Mouse (Mus musculus) heart, embryonic 16.5 days (tissue): ENCODE measurements at regions not wholly inside any gene's neighbourhood (a gene's known extent, or its start where the extent isn't known, plus 50 kb on each side); places are given as distances from the start of the nearest gene placed in this dataset.

Experiments
- ATAC-seq: fragments of 200-750 bp; cut with Nextera tagmentation; replicated peaks from 2 replicates; pipeline ENCODE4 v1.8.0; 2017; ENCODE audit warnings: moderate number of reproducible peaks; ENCODE audit not compliant: insufficient read depth, low FRiP score; ENCODE audit errors: extremely low read depth
- H3K27ac ChIP-seq: fragments of 300-500 bp; sonication (generic); 2 replicates; pipeline ENCODE4 v1.5.1; 2014; ENCODE audit warnings: mild to moderate bottlenecking, low read length, control low read depth, moderate library complexity
- H3K27me3 ChIP-seq: fragments of 300-500 bp; sonication (generic); 2 replicates; pipeline ENCODE4 v1.6.1; 2014; ENCODE audit warnings: low read length, mixed read lengths; ENCODE audit not compliant: control insufficient read depth, insufficient read depth
- H3K36me3 ChIP-seq: fragments of 300-500 bp; sonication (generic); 2 replicates; pipeline ENCODE4 v1.6.1; 2014; ENCODE audit not compliant: control insufficient read depth, insufficient read depth
- H3K4me1 ChIP-seq: fragments of 300-500 bp; sonication (generic); 2 replicates; pipeline ENCODE4 v1.6.1; 2014; ENCODE audit warnings: low read length, mixed read lengths; ENCODE audit not compliant: control insufficient read depth, insufficient read depth
- H3K4me2 ChIP-seq: fragments of 300-500 bp; sonication (generic); 2 replicates; pipeline ENCODE4 v1.6.1; 2014; ENCODE audit warnings: low read depth, mild to moderate bottlenecking, control low read depth, low read length
- H3K4me3 ChIP-seq: fragments of 300-500 bp; sonication (generic); 2 replicates; pipeline ENCODE4 v1.5.1; 2014; ENCODE audit warnings: mild to moderate bottlenecking, control low read depth, low read length
- H3K9ac ChIP-seq: fragments of 300-500 bp; sonication (generic); 2 replicates; pipeline ENCODE4 v1.6.1; 2014; ENCODE audit warnings: low read length, control low read depth
- H3K9me3 ChIP-seq: fragments of 300-500 bp; sonication (generic); replicated peaks from 2 replicates; pipeline ENCODE4 v1.6.1; 2016; ENCODE audit warnings: low read length; ENCODE audit not compliant: control insufficient read depth
- WGBS: fragments of 180-500 bp; shearing (Covaris S2); extraction: QIAGEN DNeasy Blood & Tissue Kit; methylation state at CpG from one replicate; pipeline ENCODE4 v1.1.7; 2014; 5-methylcytosine and 5-hydroxymethylcytosine counted together

DNA sequence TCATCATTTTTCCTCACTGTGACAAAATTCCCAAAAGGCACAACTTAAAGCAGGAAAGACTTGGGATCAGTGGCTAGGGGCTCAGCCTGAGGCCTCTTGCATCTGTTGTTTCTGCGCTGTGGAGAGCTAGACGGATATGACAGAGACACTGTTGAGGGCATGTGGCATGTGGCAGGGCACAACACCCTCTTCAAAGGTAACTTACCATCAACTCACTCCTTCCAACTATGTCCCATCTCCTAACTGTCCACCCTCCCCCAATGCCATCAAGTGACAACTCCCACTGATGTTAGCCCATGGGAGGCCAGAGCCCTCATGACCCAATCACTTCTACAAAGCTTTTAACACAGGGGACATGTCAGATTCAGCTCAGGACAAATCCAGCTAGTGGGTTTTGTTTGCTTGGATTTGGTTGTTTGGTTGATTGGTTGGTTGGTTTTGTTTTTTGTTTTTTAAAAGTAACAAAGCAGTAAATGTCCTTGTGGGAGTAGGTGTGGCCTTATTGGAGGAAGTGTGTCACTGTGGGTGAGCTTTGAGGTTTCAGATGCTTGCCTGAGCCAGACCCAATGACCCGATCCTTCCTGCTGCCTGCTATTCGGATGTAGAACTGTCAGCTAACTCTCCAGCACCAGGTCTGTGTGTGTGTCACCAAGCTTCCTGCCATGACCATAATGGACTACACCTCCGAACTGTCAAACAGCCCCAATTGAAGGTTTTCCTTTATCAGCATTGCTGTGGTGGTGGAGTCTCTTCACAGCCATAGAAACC, 53.2 kb upstream of the Lef1 start:
- WGBS = 72% methylated on average over 5 of the region's 5 CpGs
- H3K4me2 ChIP-seq = no peak overlapping the region
- no peak overlapping the region for H3K27ac ChIP-seq
- H3K9ac ChIP-seq = no peak overlapping the region
- no peaks in the 10 kb centered on the region for H3K27me3 ChIP-seq
- H3K9me3 ChIP-seq = no peaks in the 10 kb centered on the region
- no peaks in the 10 kb centered on the region for H3K4me1 ChIP-seq
- no peak overlapping the region for H3K4me3 ChIP-seq
- H3K36me3 ChIP-seq = no peaks in the 10 kb centered on the region
- ATAC-seq = no peak; the same call in 1 of the 2 replicates

DNA sequence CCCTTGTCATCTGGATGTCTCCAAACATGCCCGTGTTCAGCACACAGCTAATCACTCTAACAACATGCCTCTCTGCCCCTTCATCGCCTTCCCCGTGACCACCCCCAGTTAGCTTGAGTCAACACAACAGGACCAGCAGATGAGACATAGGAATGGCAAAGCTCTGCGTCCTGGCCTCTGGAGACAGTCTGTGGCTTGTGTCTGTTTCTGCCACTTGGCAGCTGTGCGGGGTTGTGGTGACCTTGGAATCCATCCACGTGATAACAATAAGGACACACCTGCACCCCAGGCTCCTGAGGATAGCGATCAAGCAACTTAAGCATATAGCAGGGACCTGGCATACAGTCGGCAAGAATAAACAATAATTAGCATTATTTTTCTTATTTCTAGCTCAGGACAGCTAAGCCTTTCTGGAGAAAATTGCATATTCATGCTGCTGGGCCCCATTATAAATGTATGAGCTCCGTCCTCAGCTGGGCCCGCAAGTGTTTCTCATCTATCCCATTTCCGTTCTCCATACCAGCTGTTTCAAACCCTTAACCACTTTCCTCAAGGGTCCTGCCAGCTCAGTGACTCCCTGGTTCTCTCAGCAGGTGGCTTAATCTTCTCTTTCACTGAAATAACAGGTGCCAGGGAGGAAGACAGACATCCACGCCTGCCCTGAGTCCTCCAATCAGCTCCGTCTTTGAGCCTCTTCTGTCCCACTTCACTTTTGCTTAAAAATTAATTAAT, 55.9 kb upstream of the Lef1 start:
- H3K4me3 ChIP-seq = no peak overlapping the region
- 58% methylated on average over 13 of the region's 13 CpGs for WGBS
- H3K27me3 ChIP-seq = no peaks in the 10 kb centered on the region
- H3K27ac ChIP-seq = no peak overlapping the region; the same call in 1 of the 2 replicates
- H3K36me3 ChIP-seq = no peaks in the 10 kb centered on the region
- peaks cover 4% of the 10 kb centered on the region; the same call in 1 of the 2 replicates for H3K9me3 ChIP-seq
- no peak overlapping the region for H3K4me2 ChIP-seq
- ATAC-seq = peak; percentile 28; the same call in 1 of the 2 replicates
- H3K9ac ChIP-seq = no peak overlapping the region
- no peaks in the 10 kb centered on the region for H3K4me1 ChIP-seq

DNA sequence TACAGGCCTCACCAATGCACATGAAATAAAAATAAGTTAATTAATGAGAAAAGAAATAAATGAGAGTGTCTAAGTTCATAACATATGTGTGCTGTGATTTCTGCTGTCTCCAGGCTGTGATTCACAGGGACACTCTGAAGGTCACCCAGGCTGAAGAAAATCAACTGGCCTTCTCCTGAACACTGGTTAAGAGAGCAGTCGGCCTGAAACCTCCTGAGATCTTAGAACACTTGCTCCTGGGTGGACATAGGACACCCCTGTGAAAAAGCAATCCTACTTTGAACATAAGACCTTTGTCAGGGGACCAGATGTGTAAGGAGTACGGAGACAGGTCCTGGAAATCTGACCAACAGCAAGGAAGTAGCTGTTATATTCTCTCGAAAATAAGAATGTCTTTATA, 62.6 kb upstream of the Lef1 start:
- Histone ChIP-seq H3K9ac (no peak overlapping the region), H3K4me1 (peaks cover 6% of the 10 kb centered on the region), H3K27ac (no peak overlapping the region), H3K4me2 (no peak overlapping the region), H3K36me3 (no peaks in the 10 kb centered on the region), H3K27me3 (no peaks in the 10 kb centered on the region), H3K9me3 (peaks cover 4% of the 10 kb centered on the region; the same call in 1 of the 2 replicates), H3K4me3 (no peak overlapping the region)
- 72% methylated on average over 3 of the region's 3 CpGs for WGBS
- ATAC-seq = no peak

DNA sequence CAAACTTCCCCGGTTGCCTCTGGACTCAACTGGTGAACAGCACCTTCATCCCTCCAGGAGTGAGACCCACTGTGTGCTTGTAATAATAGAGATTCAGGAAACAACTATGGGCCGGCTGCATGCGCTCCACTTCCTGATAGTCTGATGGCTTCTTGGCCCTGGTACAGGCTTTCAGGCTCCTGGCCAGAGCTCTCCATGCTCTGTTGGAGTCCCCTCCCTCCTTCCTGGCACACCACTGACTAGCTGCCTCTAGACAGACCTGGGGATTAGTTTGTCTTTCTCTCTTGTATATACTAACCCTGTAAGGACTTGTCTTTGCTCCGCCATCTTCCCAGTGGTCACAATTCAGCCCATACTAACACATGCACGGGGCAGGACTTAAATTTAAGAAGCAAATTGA, 63.9 kb upstream of the Lef1 start:
- Histone ChIP-seq H3K4me2 (no peak overlapping the region), H3K36me3 (no peaks in the 10 kb centered on the region), H3K9ac (no peak overlapping the region), H3K4me1 (peaks cover 6% of the 10 kb centered on the region), H3K27ac (no peak overlapping the region), H3K9me3 (peaks cover 4% of the 10 kb centered on the region; the same call in 1 of the 2 replicates), H3K4me3 (no peak overlapping the region), H3K27me3 (no peaks in the 10 kb centered on the region)
- peak; percentile 58; the same call in 1 of the 2 replicates for ATAC-seq
- WGBS = 53% methylated on average over 5 of the region's 5 CpGs

DNA sequence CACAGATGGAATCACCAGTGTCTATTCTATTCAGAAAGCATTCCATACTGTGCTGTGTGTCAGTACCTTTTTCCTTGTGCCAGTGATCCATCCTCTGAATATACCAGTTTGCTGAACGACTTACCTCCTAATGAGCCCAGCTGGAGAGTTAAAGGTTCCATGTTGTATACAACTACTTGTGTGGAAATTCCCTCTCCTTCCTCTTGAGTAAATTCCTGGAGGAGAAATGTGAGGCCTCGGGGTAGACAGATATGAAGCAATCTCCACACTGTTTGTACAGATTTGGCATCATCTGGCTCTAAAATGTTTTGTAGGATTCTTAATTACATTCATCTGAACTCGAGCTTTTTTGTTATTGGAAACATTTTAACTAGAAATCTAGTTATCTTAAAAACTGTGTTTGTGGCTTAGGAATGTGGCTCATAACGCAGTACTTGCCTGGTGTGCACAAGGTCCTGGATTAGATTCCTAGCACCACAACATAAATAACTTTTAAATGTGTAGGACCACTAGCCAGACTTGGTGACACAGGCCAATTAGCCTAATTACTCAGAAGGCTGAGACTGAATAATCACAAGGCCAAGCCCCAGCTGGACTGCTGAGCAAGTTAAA, 70.0 kb upstream of the Lef1 start:
- H3K4me1 ChIP-seq = no peaks in the 10 kb centered on the region
- H3K4me2 ChIP-seq = no peak overlapping the region
- 60% methylated on average over 4 of the region's 4 CpGs for WGBS
- no peaks in the 10 kb centered on the region for H3K36me3 ChIP-seq
- no peak overlapping the region for H3K9ac ChIP-seq
- ATAC-seq = no peak
- no peaks in the 10 kb centered on the region for H3K27me3 ChIP-seq
- H3K9me3 ChIP-seq = no peaks in the 10 kb centered on the region
- H3K4me3 ChIP-seq = no peak overlapping the region
- no peak overlapping the region for H3K27ac ChIP-seq

DNA sequence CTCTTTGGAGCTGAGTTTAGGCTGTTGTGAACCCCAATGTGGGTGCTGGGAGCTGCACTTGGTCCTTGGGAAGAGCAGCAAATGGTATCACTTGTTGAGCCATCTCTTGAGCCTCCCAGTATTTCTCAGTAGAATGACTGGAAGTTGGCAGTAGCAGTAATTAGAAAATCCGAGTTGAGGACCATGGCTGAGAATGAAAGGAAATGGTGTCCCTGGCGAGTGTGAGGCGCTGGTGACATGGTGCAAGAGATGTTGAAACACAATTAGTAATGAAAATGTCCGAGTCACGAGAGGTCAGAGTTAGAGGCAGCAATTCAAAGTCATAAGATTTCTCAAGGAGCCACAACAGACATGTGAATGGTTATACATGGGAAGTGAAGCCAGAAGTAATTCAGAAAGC, 73.2 kb upstream of the Lef1 start:
- Histone ChIP-seq H3K4me3 (no peak overlapping the region), H3K4me1 (no peaks in the 10 kb centered on the region), H3K4me2 (no peak overlapping the region), H3K27me3 (no peaks in the 10 kb centered on the region), H3K36me3 (no peaks in the 10 kb centered on the region), H3K27ac (no peak overlapping the region), H3K9ac (no peak overlapping the region), H3K9me3 (no peaks in the 10 kb centered on the region)
- WGBS = 80% methylated on average over 5 of the region's 5 CpGs
- ATAC-seq = no peak

DNA sequence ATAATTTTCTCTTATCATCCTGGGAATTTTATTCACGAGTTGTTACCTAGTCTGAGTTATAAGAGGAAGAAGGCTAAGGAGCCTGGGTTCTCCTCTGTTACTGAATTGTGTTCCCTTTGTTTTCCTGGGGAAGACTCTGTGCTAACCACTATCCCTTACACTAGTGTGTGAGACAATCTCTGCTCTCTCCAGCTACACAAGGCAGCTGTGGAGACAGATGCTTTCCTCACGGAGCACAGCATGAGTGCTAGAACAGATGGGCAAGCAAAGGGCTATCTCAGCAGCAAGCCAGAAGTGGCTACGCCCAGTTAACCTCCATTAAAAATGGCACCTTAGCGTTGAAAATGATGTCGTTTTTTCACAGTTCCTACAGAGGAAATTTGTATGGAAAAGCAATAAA, 75.5 kb upstream of the Lef1 start:
- no peaks in the 10 kb centered on the region for H3K9me3 ChIP-seq
- H3K4me1 ChIP-seq = no peaks in the 10 kb centered on the region
- H3K9ac ChIP-seq = no peak overlapping the region
- no peaks in the 10 kb centered on the region for H3K36me3 ChIP-seq
- H3K27ac ChIP-seq = no peak overlapping the region
- no peaks in the 10 kb centered on the region for H3K27me3 ChIP-seq
- 53% methylated on average over 5 of the region's 5 CpGs for WGBS
- H3K4me3 ChIP-seq = no peak overlapping the region
- ATAC-seq = no peak
- H3K4me2 ChIP-seq = no peak overlapping the region

DNA sequence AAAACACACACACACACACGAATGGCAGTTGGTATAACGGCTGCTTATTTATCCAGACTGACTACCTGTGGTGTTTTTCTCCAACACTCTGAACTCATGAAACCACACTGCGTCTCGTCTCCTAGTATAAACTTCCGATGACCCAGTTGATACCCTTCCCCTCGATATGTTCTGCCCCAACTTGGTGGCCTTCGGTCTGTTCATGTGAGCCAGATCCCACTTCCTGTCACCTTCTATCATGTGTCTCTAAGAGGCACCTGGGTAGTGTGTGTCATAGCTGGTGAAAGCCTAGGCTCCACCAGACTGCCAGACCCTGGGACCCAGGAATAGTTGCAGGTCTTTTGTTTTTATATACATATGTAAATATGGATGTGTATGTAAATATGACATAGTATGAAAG, 83.9 kb upstream of the Lef1 start:
- 79% methylated on average over 7 of the region's 7 CpGs for WGBS
- Histone ChIP-seq H3K4me2 (no peak overlapping the region), H3K9me3 (no peaks in the 10 kb centered on the region), H3K9ac (no peak overlapping the region), H3K27me3 (no peaks in the 10 kb centered on the region), H3K4me1 (no peaks in the 10 kb centered on the region), H3K36me3 (no peaks in the 10 kb centered on the region), H3K27ac (no peak overlapping the region), H3K4me3 (no peak overlapping the region)
- 0 out of 2 replicates have a peak, but pooled peaks have one; percentile 23 for ATAC-seq
